Comparison of ENCODE assay signal across 9 mouse cellular contexts in the genomic region with DNA sequence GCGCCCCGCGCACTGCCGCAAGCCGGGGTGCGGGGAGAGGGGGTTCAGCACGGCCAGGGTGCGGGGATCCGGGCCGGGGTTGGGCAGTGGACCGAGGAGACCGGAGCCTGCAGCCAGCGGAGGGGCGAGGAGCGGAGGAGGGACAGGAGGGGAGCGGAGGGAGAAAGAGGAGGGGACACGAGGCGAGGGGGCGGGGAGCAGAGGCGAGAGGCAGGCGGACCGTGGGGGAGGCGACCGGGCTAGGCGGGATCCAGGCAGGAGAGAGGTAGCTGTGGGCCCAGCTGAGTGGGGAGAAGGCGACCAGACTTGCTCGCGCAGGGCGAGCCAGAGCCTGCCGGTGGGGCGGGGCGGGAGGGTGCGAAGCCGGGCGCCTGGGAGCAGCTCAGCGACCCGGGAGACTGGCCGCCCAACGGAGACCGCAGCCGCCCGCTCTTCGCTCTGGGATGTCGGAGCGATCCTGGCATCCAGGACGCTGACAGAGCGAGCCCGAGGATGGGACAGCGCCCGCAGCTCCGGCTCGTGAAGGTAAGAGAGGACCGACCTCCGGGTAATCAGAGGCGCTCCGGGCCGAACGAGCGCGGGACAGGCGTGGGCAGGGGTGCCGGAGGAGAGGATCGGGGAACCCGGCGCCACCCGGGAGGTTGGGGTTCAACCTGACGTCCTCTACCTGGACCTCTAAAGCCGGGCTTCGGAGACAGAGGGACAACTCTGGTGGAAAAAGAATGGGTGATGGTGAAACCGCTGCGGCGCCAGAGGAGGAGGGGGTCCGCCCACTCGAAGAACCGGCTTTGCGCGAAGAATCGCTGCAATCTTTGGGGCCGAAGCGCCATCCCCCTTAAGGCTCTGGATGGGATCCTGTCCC. TPM values are rescaled to one million over a fixed set of nuclear protein-coding genes. Genes with fewer than 3 reads are reported as not detected.
DNase-seq lines count a peak whose midpoint lies in the region; ATAC-seq lines count a peak whose summit lies in the region.
"Had no signal": no experiment of that assay in that cellular context is flagged by ENCODE, and none has a peak within 500 bp of the region (broad histone marks: within the 10 kb centered on the region; RNA-seq: fewer than 3 reads in every experiment).

TSS of gene Crhr1 (plus strand) at position 276 of the 862 bp plus-strand sequence.

- WGBS in limb, embryonic 10.5 days: 1% methylated on average over 80 of the region's 80 CpGs
- WGBS in neural tube, embryonic 15.5 days: 1% methylated on average over 75 of the region's 80 CpGs

- H3K27ac ChIP-seq in limb, embryonic 10.5 days: peak within 1 kb of the TSS; percentile 76
- H3K27ac ChIP-seq in neural tube, embryonic 15.5 days (replicated peaks): peak within 1 kb of the TSS; percentile 64

- no peaks in the 10 kb centered on the region for H3K36me3 ChIP-seq in limb, embryonic 10.5 days
- H3K36me3 ChIP-seq in neural tube, embryonic 15.5 days: no peaks in the 10 kb centered on the region

- peak within 1 kb of the TSS; percentile 82 for H3K9ac ChIP-seq in neural tube, embryonic 15.5 days (replicated peaks)

- no peaks in the 10 kb centered on the region for H3K9me3 ChIP-seq in limb, embryonic 10.5 days (replicated peaks)
- no peaks in the 10 kb centered on the region for H3K9me3 ChIP-seq in neural tube, embryonic 15.5 days (replicated peaks)

- H3K27me3 ChIP-seq in limb, embryonic 10.5 days (ENCODE audit: low read depth, poor library complexity, severe bottlenecking): peaks cover 85% of the 10 kb centered on the region
- H3K27me3 ChIP-seq in neural tube, embryonic 15.5 days (replicated peaks): peaks cover 41% of the 10 kb centered on the region

- intact Hi-C loops in gastrocnemius, postnatal 36 days (cut with DNase I): no loop called here

- ATAC-seq in frontal cortex, adult (ENCODE audit: low TSS enrichment): peak; percentile 62
- peak; percentile 82 for ATAC-seq in neural tube, embryonic 15.5 days (ENCODE audit: low FRiP score)

- DNase-seq in gastrocnemius, postnatal 10 days: peak; percentile 16
- DNase-seq in gastrocnemius, postnatal 36 days: no peak
- peak; percentile 13 to 39 for DNase-seq in urinary bladder, adult 18-20 months (ENCODE audit: low spot score in 2 of 2)
- DNase-seq in urinary bladder, postnatal 4 days (ENCODE audit: low spot score in 2 of 2): no peak
- DNase-seq in limb, embryonic 10.5 days (ENCODE audit: low spot score): peak; percentile 76
- DNase-seq in natural killer cell, adult 2 months (ENCODE audit: low spot score in 2 of 2): no peak

- H3K4me3 ChIP-seq in limb, embryonic 10.5 days: peak within 1 kb of the TSS; percentile 68
- H3K4me3 ChIP-seq in neural tube, embryonic 15.5 days (replicated peaks): peak within 1 kb of the TSS; percentile 62

- H3K4me2 ChIP-seq in neural tube, embryonic 15.5 days: peak within 1 kb of the TSS; percentile 96

- peaks cover 22% of the 10 kb centered on the region for H3K4me1 ChIP-seq in limb, embryonic 10.5 days
- H3K4me1 ChIP-seq in neural tube, embryonic 15.5 days: peaks cover 38% of the 10 kb centered on the region

RNA-seq across cellular contexts. Expression of gene Crhr1, which starts in this region (rescaled TPM):
- total RNA-seq in gastrocnemius, postnatal 10 days (2021): under 1 TPM in 1 of 2 experiments, not detected in 1; 0.12 TPM
- not detected for total RNA-seq in gastrocnemius, postnatal 36 days (2021)
- polyA plus RNA-seq in limb, embryonic 10.5 days (2016; fragmentation: Nextera tagmentation; extraction: Ambion mirVana): 1.1 and 1.5 TPM in 2 replicates
- 5.6 and 6.6 TPM in 2 replicates for polyA plus RNA-seq in neural tube, embryonic 15.5 days (2015; fragmentation: Nextera tagmentation; extraction: Ambion mirVana)
- polyA plus RNA-seq: C2C12 had no signal

Comparison
In these comparisons a context has a peak if more than half of its experiments do, and no peak if none do; other contexts are left out.
1. DNase-seq: peak in urinary bladder, adult 18-20 months (2 of 2) and limb, embryonic 10.5 days (single experiment); none in gastrocnemius, postnatal 36 days (0 of 2), urinary bladder, postnatal 4 days (0 of 2) and natural killer cell, adult 2 months (0 of 2).
2. Peak in DNase-seq in gastrocnemius, postnatal 10 days; RNA of the gene not detected or under 1 TPM.